Mouse (Mus musculus) spleen, adult 2 months (tissue): ENCODE data around the gene Prss50.

ENCODE experiments used
- CTCF ChIP-seq: fragments of 200-500 bp; IDR thresholded peaks from 2 replicates; pipeline ENCODE4 v1.5.1; 2011; ENCODE audit warnings: mild to moderate bottlenecking, inconsistent platforms; ENCODE audit not compliant: insufficient read depth, insufficient read length, insufficient replicate concordance; ENCODE audit errors: extremely low read depth
- POLR2A ChIP-seq: fragments of 200-500 bp; IDR thresholded peaks from 2 replicates; pipeline ENCODE4 v1.6.1; 2011; ENCODE audit warnings: low read depth, low read length, inconsistent platforms

DNA sequence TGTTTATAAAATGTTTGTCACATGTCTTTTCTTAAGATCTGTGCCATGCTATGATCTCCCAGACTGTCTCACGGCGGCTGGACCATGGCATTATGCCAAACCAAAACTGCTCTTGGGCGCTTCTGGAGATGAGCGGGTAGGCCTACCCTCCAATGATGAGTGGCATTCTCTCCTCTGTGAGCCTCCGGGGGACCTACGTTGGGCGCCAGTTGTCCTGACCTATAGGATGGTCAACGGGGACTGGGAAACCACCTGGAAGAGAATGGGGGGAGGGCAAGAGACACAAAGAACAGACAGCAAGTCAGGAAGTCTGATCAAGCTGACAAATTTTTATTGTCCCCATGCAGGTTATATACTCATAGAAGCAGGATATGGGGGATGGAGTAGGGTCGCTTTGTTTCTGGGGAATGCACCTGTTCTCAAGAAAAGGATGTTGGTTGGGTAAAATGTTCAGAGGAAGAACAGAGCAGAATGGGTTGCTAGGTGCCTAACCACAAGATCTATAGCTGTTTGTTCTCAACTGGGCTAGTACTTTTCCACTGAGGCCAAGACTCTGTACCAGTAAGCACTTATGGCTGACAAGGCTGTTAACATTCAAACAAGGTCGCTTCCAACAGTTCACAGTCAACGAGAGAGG, 49.6 kb downstream of the Prss50 start:
- TF ChIP-seq POLR2A: no peak; the same call in 1 of the 2 replicates
- no peak for TF ChIP-seq CTCF
